Mouse (Mus musculus) frontal cortex, adult 2 months (tissue): ENCODE measurements around the gene Olfr57. TPM values are rescaled to one million over a fixed set of nuclear protein-coding genes. Genes with fewer than 3 reads are reported as not detected.
"Not testable (repeated sequence)": the region's sequence is repeated elsewhere in the genome, so short reads cannot be mapped to it uniquely, and the experiment has no call there.

ENCODE experiments used
- DNase-seq, 2 experiments: peaks; one replicate each; pipeline ENCODE4 v3.0.0; 2022; ENCODE audit warnings: low spot score in 1 of 2; ENCODE audit errors: extremely low spot score in 1 of 2
- polyA plus RNA-seq: library from polyadenylated mRNA; depleted of rRNA; stranded (reverse); fragments of >200 nt; gene quantifications from 2 replicates; pipeline ENCODE4 v1.2.3, GENCODE M21; 2012; rRNA removed

Olfr57 gene
- polyA plus RNA-seq = not detected in 2 replicates

- DNase-seq = no peak
Observed at GRCm38 (mm10) chr10:79028441-79028840, at the start of gene Olfr57. Gene Olfr57, plus strand, starts transcription at chr10:79028741.

GRCm38 (mm10) chr10:78980750-78981149, 47.8 kb upstream of the Olfr57 start, which contains the start of gene Olfr1352:
Gene Olfr1352, plus strand, starts transcription at chr10:78981050.
- DNase-seq = no peak

- no peak for DNase-seq
Observed at GRCm38 (mm10) chr10:79012172-79012571, 16.4 kb upstream of the Olfr57 start, which contains the start of gene Olfr1351. Gene Olfr1351, plus strand, starts transcription at chr10:79012472.

- DNase-seq = not testable (repeated sequence)
Observed at GRCm38 (mm10) chr10:79042457-79042856, 13.9 kb downstream of the Olfr57 start.

- not testable (repeated sequence) for DNase-seq
Observed at GRCm38 (mm10) chr10:79057370-79057769, 28.8 kb downstream of the Olfr57 start.

Other genes with a start within 250 kb of the Olfr57 start
- gene Slc1a6, start 248.2 kb upstream of the Olfr57 start, polyA plus RNA-seq = 8.9 and 10.4 TPM in 2 replicates
- gene Olfr1356, start 176.6 kb upstream of the Olfr57 start, polyA plus RNA-seq = not detected in 2 replicates
- not detected in 2 replicates for gene Olfr1355, start 153.2 kb upstream of the Olfr57 start, polyA plus RNA-seq
- gene Olfr1354, start 115.6 kb upstream of the Olfr57 start, polyA plus RNA-seq = 0.02 TPM in 1 of 2 replicates, not detected in the other
- not detected in 2 replicates for gene Olfr8, start 78.1 kb upstream of the Olfr57 start, polyA plus RNA-seq
- 0.06 TPM in 1 of 2 replicates, not detected in the other for gene Olfr1353, start 65.4 kb upstream of the Olfr57 start, polyA plus RNA-seq
- 0.02 TPM in 1 of 2 replicates, not detected in the other for gene Olfr1352, start 47.7 kb upstream of the Olfr57 start, polyA plus RNA-seq
- gene Olfr1351, start 16.3 kb upstream of the Olfr57 start, polyA plus RNA-seq = not detected in 2 replicates
- 25.0 and 25.4 TPM in 2 replicates for gene 2610008E11Rik, start 68.9 kb downstream of the Olfr57 start, polyA plus RNA-seq
- gene Vmn2r80, start 120.0 kb downstream of the Olfr57 start, polyA plus RNA-seq = not detected in 2 replicates
- not detected in 2 replicates for gene Vmn2r81, start 219.0 kb downstream of the Olfr57 start, polyA plus RNA-seq